Mouse (Mus musculus) erythroblast, embryonic 14.5 days (primary cell): ENCODE results near the gene Hcfc2.

Source experiments
- GATA1 ChIP-seq: IDR thresholded peaks from 2 replicates; pipeline ENCODE4 v1.6.1; 2012; ENCODE audit warnings: low read length, inconsistent platforms, mixed read lengths
- TAL1 ChIP-seq: IDR thresholded peaks from 3 replicates; pipeline ENCODE4 v1.6.1; 2012; ENCODE audit warnings: low read length, inconsistent platforms, mixed read lengths

DNA sequence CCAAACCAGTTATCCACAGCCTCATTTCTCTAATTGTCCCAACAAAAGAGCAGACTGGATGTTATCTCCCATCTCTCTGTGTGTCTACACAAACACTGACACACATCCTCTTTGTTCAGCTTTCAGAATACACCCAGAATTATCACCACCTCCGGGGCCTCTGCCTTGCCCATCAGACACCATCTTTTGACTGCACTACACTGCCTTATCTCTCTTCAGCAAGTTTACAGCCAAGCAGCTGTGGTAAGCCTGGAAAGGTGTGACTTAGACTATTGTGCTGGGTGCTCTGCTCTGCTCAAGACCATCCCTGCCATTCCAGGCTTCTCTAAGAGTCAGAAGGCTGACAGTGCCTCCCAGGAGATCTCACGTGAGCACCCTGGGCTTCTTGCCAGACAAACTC is 10.5 kb upstream of the Hcfc2 start:
- no peak for TF ChIP-seq GATA1
- no peak for TF ChIP-seq TAL1
